Mouse (Mus musculus): Measurements from ENCODE around the gene Sos1. TPM values are rescaled to one million over a fixed set of nuclear protein-coding genes. Genes with fewer than 3 reads are reported as not detected.

Sos1 gene
- polyA plus RNA-seq, 1 experiment from 2014 or later = 2.3 TPM

GRCm38 (mm10) chr17:80513766-80514165 lies 33.5 kb upstream of the Sos1 start:
- peaks cover 4% of the 10 kb centered on the region; the same call in 1 of the 2 replicates for H3K4me1 ChIP-seq (ENCODE audit: control insufficient read depth, insufficient read depth, low read length)
- no peak overlapping the region for H3K9ac ChIP-seq (ENCODE audit: low read length)
- no peak overlapping the region for H3K4me2 ChIP-seq (ENCODE audit: low read depth, low read length)
- WGBS = 22% methylated on average over 8 of the region's 8 CpGs
- H3K27ac ChIP-seq (ENCODE audit: low read length) = no peak overlapping the region
- no peak for ATAC-seq (replicated peaks; ENCODE audit: extremely low read depth, insufficient read depth, low FRiP score)
- no peaks in the 10 kb centered on the region for H3K27me3 ChIP-seq (ENCODE audit: control insufficient read depth, insufficient read depth, low read length)
- 0 out of 2 replicates have a peak, but pooled peaks cover 2% of the 10 kb centered on the region for H3K9me3 ChIP-seq (replicated peaks; ENCODE audit: control insufficient read depth, low read length)
- H3K36me3 ChIP-seq (ENCODE audit: control insufficient read depth, insufficient read depth) = no peaks in the 10 kb centered on the region
- no peak overlapping the region for H3K4me3 ChIP-seq (ENCODE audit: low read length)

GRCm38 (mm10) chr17:80510459-80510855 lies 30.2 kb upstream of the Sos1 start:
- Histone ChIP-seq H3K9ac (ENCODE audit: low read length) (no peak overlapping the region), H3K36me3 (ENCODE audit: control insufficient read depth, insufficient read depth) (no peaks in the 10 kb centered on the region), H3K4me3 (ENCODE audit: low read length) (no peak overlapping the region), H3K4me2 (ENCODE audit: low read depth, low read length) (no peak overlapping the region), H3K27ac (ENCODE audit: low read length) (no peak overlapping the region), H3K4me1 (ENCODE audit: control insufficient read depth, insufficient read depth, low read length) (peaks cover 4% of the 10 kb centered on the region; the same call in 1 of the 2 replicates), H3K9me3 (replicated peaks; ENCODE audit: control insufficient read depth, low read length) (0 out of 2 replicates have a peak, but pooled peaks cover 2% of the 10 kb centered on the region), H3K27me3 (ENCODE audit: control insufficient read depth, insufficient read depth, low read length) (no peaks in the 10 kb centered on the region)
- 64% methylated on average over 3 of the region's 3 CpGs for WGBS
- ATAC-seq (replicated peaks; ENCODE audit: extremely low read depth, insufficient read depth, low FRiP score) = no peak

- Histone ChIP-seq H3K4me2 (ENCODE audit: low read depth, low read length) (no peak overlapping the region), H3K4me1 (ENCODE audit: control insufficient read depth, insufficient read depth, low read length) (peaks cover 4% of the 10 kb centered on the region; the same call in 1 of the 2 replicates), H3K27me3 (ENCODE audit: control insufficient read depth, insufficient read depth, low read length) (no peaks in the 10 kb centered on the region), H3K9ac (ENCODE audit: low read length) (no peak overlapping the region), H3K27ac (ENCODE audit: low read length) (no peak overlapping the region), H3K9me3 (replicated peaks; ENCODE audit: control insufficient read depth, low read length) (0 out of 2 replicates have a peak, but pooled peaks cover 2% of the 10 kb centered on the region), H3K4me3 (ENCODE audit: low read length) (no peak overlapping the region), H3K36me3 (ENCODE audit: control insufficient read depth, insufficient read depth) (no peaks in the 10 kb centered on the region)
- 25% methylated on average over 4 of the region's 4 CpGs for WGBS
- no peak for ATAC-seq (replicated peaks; ENCODE audit: extremely low read depth, insufficient read depth, low FRiP score)
Measured at GRCm38 (mm10) chr17:80509494-80510458, 29.5 kb upstream of the Sos1 start.

- no peak for ATAC-seq (replicated peaks; ENCODE audit: extremely low read depth, insufficient read depth, low FRiP score)
- Histone ChIP-seq H3K27me3 (ENCODE audit: control insufficient read depth, insufficient read depth, low read length) (no peaks in the 10 kb centered on the region), H3K9ac (ENCODE audit: low read length) (no peak overlapping the region), H3K27ac (ENCODE audit: low read length) (no peak overlapping the region), H3K36me3 (ENCODE audit: control insufficient read depth, insufficient read depth) (no peaks in the 10 kb centered on the region), H3K9me3 (replicated peaks; ENCODE audit: control insufficient read depth, low read length) (no peaks in the 10 kb centered on the region), H3K4me2 (ENCODE audit: low read depth, low read length) (no peak overlapping the region), H3K4me3 (ENCODE audit: low read length) (no peak overlapping the region), H3K4me1 (ENCODE audit: control insufficient read depth, insufficient read depth, low read length) (no peaks in the 10 kb centered on the region)
- 77% methylated on average over 6 of the region's 6 CpGs for WGBS
Measured at GRCm38 (mm10) chr17:80505766-80506165, 25.5 kb upstream of the Sos1 start.

GRCm38 (mm10) chr17:80505342-80505741 lies 25.1 kb upstream of the Sos1 start:
- Histone ChIP-seq H3K9me3 (replicated peaks; ENCODE audit: control insufficient read depth, low read length) (no peaks in the 10 kb centered on the region), H3K4me2 (ENCODE audit: low read depth, low read length) (no peak overlapping the region)

GRCm38 (mm10) chr17:80501805-80502172 lies 21.5 kb upstream of the Sos1 start:
- Histone ChIP-seq H3K27me3 (ENCODE audit: control insufficient read depth, insufficient read depth, low read length) (no peaks in the 10 kb centered on the region), H3K4me1 (ENCODE audit: control insufficient read depth, insufficient read depth, low read length) (no peaks in the 10 kb centered on the region), H3K36me3 (ENCODE audit: control insufficient read depth, insufficient read depth) (no peaks in the 10 kb centered on the region), H3K4me2 (ENCODE audit: low read depth, low read length) (no peak overlapping the region), H3K9ac (ENCODE audit: low read length) (no peak overlapping the region), H3K9me3 (replicated peaks; ENCODE audit: control insufficient read depth, low read length) (no peaks in the 10 kb centered on the region), H3K4me3 (ENCODE audit: low read length) (no peak overlapping the region), H3K27ac (ENCODE audit: low read length) (no peak overlapping the region)
- ATAC-seq (replicated peaks; ENCODE audit: extremely low read depth, insufficient read depth, low FRiP score) = no peak
- 64% methylated on average over 2 of the region's 2 CpGs for WGBS

More at GRCm38 (mm10) chr17:80505342-80505741, 25.1 kb upstream of the Sos1 start:
- Histone ChIP-seq H3K4me1 (ENCODE audit: control insufficient read depth, insufficient read depth, low read length) (no peaks in the 10 kb centered on the region), H3K9ac (ENCODE audit: low read length) (no peak overlapping the region), H3K36me3 (ENCODE audit: control insufficient read depth, insufficient read depth) (no peaks in the 10 kb centered on the region), H3K27me3 (ENCODE audit: control insufficient read depth, insufficient read depth, low read length) (no peaks in the 10 kb centered on the region), H3K4me3 (ENCODE audit: low read length) (no peak overlapping the region), H3K27ac (ENCODE audit: low read length) (no peak overlapping the region)
- 66% methylated on average over 4 of the region's 4 CpGs for WGBS
- ATAC-seq (replicated peaks; ENCODE audit: extremely low read depth, insufficient read depth, low FRiP score) = no peak

- ATAC-seq (replicated peaks; ENCODE audit: extremely low read depth, insufficient read depth, low FRiP score) = no peak
- 52% methylated on average over 5 of the region's 5 CpGs for WGBS
Measured at GRCm38 (mm10) chr17:80501037-80501804, 21.0 kb upstream of the Sos1 start.

GRCm38 (mm10) chr17:80500025-80500424 lies 19.8 kb upstream of the Sos1 start:
- no peak overlapping the region for H3K4me2 ChIP-seq (ENCODE audit: low read depth, low read length)

More at GRCm38 (mm10) chr17:80501037-80501804, 21.0 kb upstream of the Sos1 start:
- H3K4me3 ChIP-seq (ENCODE audit: low read length) = no peak overlapping the region
- H3K9me3 ChIP-seq (replicated peaks; ENCODE audit: control insufficient read depth, low read length) = no peaks in the 10 kb centered on the region
- no peaks in the 10 kb centered on the region for H3K36me3 ChIP-seq (ENCODE audit: control insufficient read depth, insufficient read depth)
- no peak overlapping the region for H3K9ac ChIP-seq (ENCODE audit: low read length)
- H3K27me3 ChIP-seq (ENCODE audit: control insufficient read depth, insufficient read depth, low read length) = no peaks in the 10 kb centered on the region
- no peaks in the 10 kb centered on the region for H3K4me1 ChIP-seq (ENCODE audit: control insufficient read depth, insufficient read depth, low read length)
- H3K27ac ChIP-seq (ENCODE audit: low read length) = no peak overlapping the region
- H3K4me2 ChIP-seq (ENCODE audit: low read depth, low read length) = no peak overlapping the region

More at GRCm38 (mm10) chr17:80500025-80500424, 19.8 kb upstream of the Sos1 start:
- Histone ChIP-seq H3K4me1 (ENCODE audit: control insufficient read depth, insufficient read depth, low read length) (no peaks in the 10 kb centered on the region), H3K4me3 (ENCODE audit: low read length) (no peak overlapping the region), H3K9ac (ENCODE audit: low read length) (no peak overlapping the region), H3K9me3 (replicated peaks; ENCODE audit: control insufficient read depth, low read length) (no peaks in the 10 kb centered on the region), H3K36me3 (ENCODE audit: control insufficient read depth, insufficient read depth) (no peaks in the 10 kb centered on the region), H3K27ac (ENCODE audit: low read length) (no peak overlapping the region), H3K27me3 (ENCODE audit: control insufficient read depth, insufficient read depth, low read length) (no peaks in the 10 kb centered on the region)
- 61% methylated on average over 4 of the region's 4 CpGs for WGBS
- ATAC-seq (replicated peaks; ENCODE audit: extremely low read depth, insufficient read depth, low FRiP score) = no peak

Measured in heart, embryonic 16.5 days (tissue).